Mouse (Mus musculus) midbrain, embryonic 10.5 days (tissue): ENCODE measurements at regions not wholly inside any gene's neighbourhood (a gene's known extent, or its start where the extent isn't known, plus 50 kb on each side); places are given as distances from the start of the nearest gene placed in this dataset.

ENCODE experiments used
- DNase-seq: peaks from one replicate; pipeline ENCODE4 v3.0.0-alpha.2; 2017; ENCODE audit warnings: low spot score
- H3K27ac ChIP-seq: fragments of 300-500 bp; sonication (generic); replicated peaks from 2 replicates; pipeline ENCODE4 v1.5.1; 2016; ENCODE audit warnings: mild to moderate bottlenecking
- H3K27me3 ChIP-seq: fragments of 300-500 bp; sonication (generic); 2 replicates; pipeline ENCODE4 v1.6.1; 2016; ENCODE audit warnings: low read depth, mild to moderate bottlenecking; ENCODE audit not compliant: poor library complexity, severe bottlenecking
- H3K36me3 ChIP-seq: fragments of 300-500 bp; sonication (generic); 2 replicates; pipeline ENCODE4 v1.6.1; 2016; ENCODE audit warnings: mild to moderate bottlenecking, moderate library complexity
- H3K4me1 ChIP-seq: fragments of 300-500 bp; sonication (generic); 2 replicates; pipeline ENCODE4 v1.6.1; 2016
- H3K4me3 ChIP-seq: fragments of 300-500 bp; sonication (generic); 2 replicates; pipeline ENCODE4 v1.5.1; 2016; ENCODE audit warnings: mild to moderate bottlenecking, moderate library complexity
- H3K9me3 ChIP-seq: fragments of 300-500 bp; sonication (generic); replicated peaks from 2 replicates; pipeline ENCODE4 v1.6.1; 2016; ENCODE audit warnings: mild to moderate bottlenecking
- WGBS: fragments of 180-500 bp; shearing (Covaris S2); methylation state at CpG from one replicate; pipeline ENCODE4 v1.1.7; 2016; 5-methylcytosine and 5-hydroxymethylcytosine counted together

GRCm38 (mm10) chr2:51443946-51444345 lies 183.4 kb upstream of the Tas2r134 start:
- Histone ChIP-seq H3K4me3 (no peak overlapping the region), H3K9me3 (no peaks in the 10 kb centered on the region), H3K27ac (no peak overlapping the region), H3K36me3 (no peaks in the 10 kb centered on the region), H3K4me1 (peaks cover 17% of the 10 kb centered on the region), H3K27me3 (no peaks in the 10 kb centered on the region)
- WGBS = 42% methylated on average over 3 of the region's 3 CpGs
- DNase-seq = no peak

- Histone ChIP-seq H3K27ac (no peak overlapping the region), H3K4me3 (no peak overlapping the region), H3K27me3 (no peaks in the 10 kb centered on the region), H3K4me1 (peaks cover 4% of the 10 kb centered on the region), H3K36me3 (no peaks in the 10 kb centered on the region), H3K9me3 (peaks cover 5% of the 10 kb centered on the region; the same call in 1 of the 2 replicates)
- DNase-seq = no peak
- 75% methylated on average over 1 of the region's 1 CpGs for WGBS
Observed at GRCm38 (mm10) chr2:51439047-51439446, 188.3 kb upstream of the Tas2r134 start.

GRCm38 (mm10) chr2:51436590-51436989 lies 190.7 kb upstream of the Tas2r134 start:
- no peaks in the 10 kb centered on the region for H3K27me3 ChIP-seq
- no peaks in the 10 kb centered on the region for H3K36me3 ChIP-seq
- 42% methylated on average over 3 of the region's 3 CpGs for WGBS
- DNase-seq = peak; percentile 54
- peaks cover 5% of the 10 kb centered on the region; the same call in 1 of the 2 replicates for H3K9me3 ChIP-seq
- no peak overlapping the region for H3K27ac ChIP-seq
- no peaks in the 10 kb centered on the region for H3K4me1 ChIP-seq
- no peak overlapping the region for H3K4me3 ChIP-seq

- Histone ChIP-seq H3K4me3 (no peak overlapping the region), H3K36me3 (no peaks in the 10 kb centered on the region), H3K9me3 (peaks cover 4% of the 10 kb centered on the region; the same call in 1 of the 2 replicates), H3K27me3 (no peaks in the 10 kb centered on the region), H3K27ac (no peak overlapping the region), H3K4me1 (no peaks in the 10 kb centered on the region)
- DNase-seq = no peak
- WGBS = 91% methylated on average over 3 of the region's 3 CpGs
Observed at GRCm38 (mm10) chr2:51431564-51431963, 195.7 kb upstream of the Tas2r134 start.

GRCm38 (mm10) chr2:51429716-51430115 lies 197.6 kb upstream of the Tas2r134 start:
- H3K27me3 ChIP-seq = no peaks in the 10 kb centered on the region
- H3K27ac ChIP-seq = no peak overlapping the region
- WGBS = 88% methylated on average over 5 of the region's 5 CpGs
- H3K36me3 ChIP-seq = no peaks in the 10 kb centered on the region
- no peaks in the 10 kb centered on the region for H3K9me3 ChIP-seq
- H3K4me1 ChIP-seq = no peaks in the 10 kb centered on the region
- H3K4me3 ChIP-seq = no peak overlapping the region
- DNase-seq = no peak

GRCm38 (mm10) chr2:51422442-51422841 lies 204.9 kb upstream of the Tas2r134 start:
- no peak overlapping the region for H3K27ac ChIP-seq
- H3K4me1 ChIP-seq = peaks cover 16% of the 10 kb centered on the region; the same call in 1 of the 2 replicates
- DNase-seq = no peak
- H3K4me3 ChIP-seq = no peak overlapping the region
- H3K27me3 ChIP-seq = no peaks in the 10 kb centered on the region
- H3K9me3 ChIP-seq = no peaks in the 10 kb centered on the region
- 70% methylated on average over 6 of the region's 6 CpGs for WGBS
- no peaks in the 10 kb centered on the region for H3K36me3 ChIP-seq

GRCm38 (mm10) chr2:51417908-51418690 lies 209.2 kb upstream of the Tas2r134 start:
- H3K9me3 ChIP-seq = no peaks in the 10 kb centered on the region
- H3K4me3 ChIP-seq = no peak overlapping the region
- no peaks in the 10 kb centered on the region for H3K36me3 ChIP-seq
- no peak for DNase-seq
- H3K27ac ChIP-seq = no peak overlapping the region
- peaks cover 16% of the 10 kb centered on the region; the same call in 1 of the 2 replicates for H3K4me1 ChIP-seq
- no peaks in the 10 kb centered on the region for H3K27me3 ChIP-seq
- whole genome bisulfite sequencing = 83% methylated on average over 10 of the region's 10 CpGs

- Histone ChIP-seq H3K4me3 (no peak overlapping the region), H3K9me3 (no peaks in the 10 kb centered on the region), H3K4me1 (0 out of 2 replicates have a peak, but pooled peaks cover 2% of the 10 kb centered on the region), H3K27me3 (no peaks in the 10 kb centered on the region), H3K36me3 (no peaks in the 10 kb centered on the region), H3K27ac (no peak overlapping the region)
- 92% methylated on average over 9 of the region's 9 CpGs for WGBS
- DNase-seq = no peak
Observed at GRCm38 (mm10) chr2:51388390-51388789, 238.9 kb upstream of the Tas2r134 start.

- Histone ChIP-seq H3K4me3 (no peak overlapping the region), H3K36me3 (no peaks in the 10 kb centered on the region), H3K27ac (no peak overlapping the region), H3K27me3 (no peaks in the 10 kb centered on the region), H3K4me1 (0 out of 2 replicates have a peak, but pooled peaks cover 2% of the 10 kb centered on the region), H3K9me3 (no peaks in the 10 kb centered on the region)
- DNase-seq = no peak
- 82% methylated on average over 1 of the region's 1 CpGs for WGBS
Observed at GRCm38 (mm10) chr2:51387136-51387535, 238.2 kb upstream of the Rnd3 start.

- DNase-seq = no peak
- H3K27ac ChIP-seq = no peak overlapping the region
- no peaks in the 10 kb centered on the region for H3K4me1 ChIP-seq
- H3K9me3 ChIP-seq = no peaks in the 10 kb centered on the region
- no peaks in the 10 kb centered on the region for H3K36me3 ChIP-seq
- no peak overlapping the region for H3K4me3 ChIP-seq
- WGBS = 90% methylated on average over 4 of the region's 4 CpGs
- H3K27me3 ChIP-seq = no peaks in the 10 kb centered on the region
Observed at GRCm38 (mm10) chr2:51376597-51376996, 227.7 kb upstream of the Rnd3 start.

- no peaks in the 10 kb centered on the region for H3K4me1 ChIP-seq
- no peak overlapping the region for H3K4me3 ChIP-seq
- no peaks in the 10 kb centered on the region for H3K9me3 ChIP-seq
- no peaks in the 10 kb centered on the region for H3K36me3 ChIP-seq
- 91% methylated on average over 6 of the region's 6 CpGs for WGBS
- DNase-seq = no peak
- no peak overlapping the region for H3K27ac ChIP-seq
- H3K27me3 ChIP-seq = no peaks in the 10 kb centered on the region
Observed at GRCm38 (mm10) chr2:51374636-51375035, 225.7 kb upstream of the Rnd3 start.

- DNase-seq = no peak
- Histone ChIP-seq H3K27ac (no peak overlapping the region), H3K4me1 (no peaks in the 10 kb centered on the region), H3K9me3 (no peaks in the 10 kb centered on the region), H3K27me3 (no peaks in the 10 kb centered on the region), H3K36me3 (no peaks in the 10 kb centered on the region), H3K4me3 (no peak overlapping the region)
- 92% methylated on average over 3 of the region's 3 CpGs for WGBS
Observed at GRCm38 (mm10) chr2:51372771-51373170, 223.9 kb upstream of the Rnd3 start.

GRCm38 (mm10) chr2:51362825-51363616 lies 214.1 kb upstream of the Rnd3 start:
- Histone ChIP-seq H3K36me3 (no peaks in the 10 kb centered on the region), H3K4me3 (no peak overlapping the region), H3K9me3 (no peaks in the 10 kb centered on the region), H3K27me3 (no peaks in the 10 kb centered on the region), H3K27ac (no peak overlapping the region), H3K4me1 (no peaks in the 10 kb centered on the region)
- WGBS = 93% methylated on average over 9 of the region's 9 CpGs
- DNase-seq = no peak
